Mouse (Mus musculus) cortical plate, adult 2 months (tissue): ENCODE measurements around the gene Myh9.

Experiments used
- CTCF ChIP-seq: fragments of 200-500 bp; IDR thresholded peaks from 2 replicates; pipeline ENCODE4 v1.5.1; 2011; ENCODE audit warnings: mild to moderate bottlenecking, control low read depth, low read length; ENCODE audit not compliant: insufficient read depth; ENCODE audit errors: extremely low read depth
- POLR2A ChIP-seq: fragments of 200-500 bp; IDR thresholded peaks from 2 replicates; pipeline ENCODE4 v1.6.1; 2011; ENCODE audit warnings: mild to moderate bottlenecking, low read length, control low read depth; ENCODE audit not compliant: insufficient read depth; ENCODE audit errors: extremely low read depth

GRCm38 (mm10) chr15:77785807-77786206, 56.2 kb downstream of the Myh9 start:
- no peak for TF ChIP-seq CTCF
- no peak for TF ChIP-seq POLR2A
